Mouse (Mus musculus) intestine, embryonic 14.5 days (tissue): ENCODE measurements around the gene Tspan9. TPM values are rescaled to one million over a fixed set of nuclear protein-coding genes. Genes with fewer than 3 reads are reported as not detected.
A peak's percentile ranks its signal among the peaks of the same experiment; 100 is the strongest.

Experiments
- ATAC-seq: fragments of 200-750 bp; cut with Nextera tagmentation; replicated peaks from 2 replicates; pipeline ENCODE4 v1.8.0; 2017; ENCODE audit warnings: low read depth, moderate number of reproducible peaks, moderate TSS enrichment, moderate library complexity; ENCODE audit not compliant: low FRiP score, low TSS enrichment
- DNase-seq: peaks from one replicate; pipeline ENCODE4 v3.0.0-alpha.2; 2018; ENCODE audit warnings: low spot score
- H3K27ac ChIP-seq: fragments of 300-500 bp; sonication (generic); 2 replicates; pipeline ENCODE4 v1.5.1; 2014; ENCODE audit warnings: low read depth, mild to moderate bottlenecking, control low read depth
- H3K27me3 ChIP-seq: fragments of 300-500 bp; sonication (generic); replicated peaks from 2 replicates; pipeline ENCODE4 v1.6.1; 2014; ENCODE audit warnings: low read length, control low read depth; ENCODE audit not compliant: control insufficient read depth, insufficient read depth
- H3K36me3 ChIP-seq: fragments of 300-500 bp; sonication (generic); 2 replicates; pipeline ENCODE4 v1.6.1; 2014; ENCODE audit warnings: low read length, control low read depth; ENCODE audit not compliant: control insufficient read depth, insufficient read depth
- H3K4me1 ChIP-seq: fragments of 300-500 bp; sonication (generic); replicated peaks from 2 replicates; pipeline ENCODE4 v1.6.1; 2014; ENCODE audit warnings: low read length, control low read depth, mixed read lengths; ENCODE audit not compliant: control insufficient read depth, insufficient read depth
- H3K4me2 ChIP-seq: fragments of 300-500 bp; sonication (generic); 2 replicates; pipeline ENCODE4 v1.6.1; 2014; ENCODE audit warnings: low read length
- H3K4me3 ChIP-seq: fragments of 300-500 bp; sonication (generic); 2 replicates; pipeline ENCODE4 v1.5.1; 2014; ENCODE audit warnings: low read depth, low read length, control low read depth, mixed read lengths
- H3K9ac ChIP-seq: fragments of 300-500 bp; sonication (generic); 2 replicates; pipeline ENCODE4 v1.6.1; 2014; ENCODE audit warnings: mild to moderate bottlenecking, low read length
- H3K9me3 ChIP-seq: fragments of 300-500 bp; sonication (generic); 2 replicates; pipeline ENCODE4 v1.6.1; 2016; ENCODE audit warnings: low read length, control low read depth; ENCODE audit not compliant: control insufficient read depth
- WGBS: fragments of 180-500 bp; shearing (Covaris S2); extraction: QIAGEN DNeasy Blood & Tissue Kit; methylation state at CpG from one replicate; pipeline ENCODE4 v1.1.7; 2014; 5-methylcytosine and 5-hydroxymethylcytosine counted together
- polyA plus RNA-seq: library from polyadenylated mRNA; unstranded; fragments of >200 nt; fragmentation: Nextera tagmentation; extraction: Ambion mirVana; gene quantifications from 2 replicates; pipeline ENCODE4 v1.2.1, GENCODE M21; 2014

Tspan9 gene
- polyA plus RNA-seq, 1 experiment from 2014 or later: 113 TPM

- H3K4me1 ChIP-seq: peaks cover 41% of the 10 kb centered on the region
- no peak for DNase-seq
- peak overlapping the region; percentile 64; the same call in 1 of the 2 replicates for H3K27ac ChIP-seq
- no peaks in the 10 kb centered on the region for H3K27me3 ChIP-seq
- WGBS: 58% methylated on average over 11 of the region's 11 CpGs
- H3K4me2 ChIP-seq: no peak overlapping the region
- H3K4me3 ChIP-seq: no peak overlapping the region
- no peak for ATAC-seq
- no peaks in the 10 kb centered on the region for H3K9me3 ChIP-seq
- no peak overlapping the region for H3K9ac ChIP-seq
- H3K36me3 ChIP-seq: no peaks in the 10 kb centered on the region
Measured at GRCm38 (mm10) chr6:128010135-128010971, 133.0 kb downstream of the Tspan9 start.

- Histone ChIP-seq H3K9me3 (no peaks in the 10 kb centered on the region), H3K36me3 (no peaks in the 10 kb centered on the region), H3K27me3 (no peaks in the 10 kb centered on the region), H3K4me3 (no peak overlapping the region), H3K4me1 (peaks cover 61% of the 10 kb centered on the region), H3K27ac (no peak overlapping the region), H3K9ac (no peak overlapping the region), H3K4me2 (no peak overlapping the region)
- no peak for ATAC-seq
- DNase-seq: no peak
- WGBS: 68% methylated on average over 5 of the region's 5 CpGs
Measured at GRCm38 (mm10) chr6:128007982-128008562, 135.3 kb downstream of the Tspan9 start.

GRCm38 (mm10) chr6:128007241-128007701 is 136.1 kb downstream of the Tspan9 start:
- H3K9me3 ChIP-seq: no peaks in the 10 kb centered on the region
- no peaks in the 10 kb centered on the region for H3K36me3 ChIP-seq
- no peak overlapping the region for H3K27ac ChIP-seq
- ATAC-seq (no peak), DNase-seq (no peak)
- H3K27me3 ChIP-seq: no peaks in the 10 kb centered on the region
- 77% methylated on average over 12 of the region's 12 CpGs for WGBS
- H3K9ac ChIP-seq: no peak overlapping the region
- H3K4me2 ChIP-seq: no peak overlapping the region
- no peak overlapping the region for H3K4me3 ChIP-seq
- H3K4me1 ChIP-seq: peaks cover 69% of the 10 kb centered on the region

- no peak overlapping the region for H3K27ac ChIP-seq
- WGBS: 45% methylated on average over 8 of the region's 8 CpGs
- H3K27me3 ChIP-seq: no peaks in the 10 kb centered on the region
- H3K36me3 ChIP-seq: no peaks in the 10 kb centered on the region
- no peak overlapping the region for H3K4me3 ChIP-seq
- ATAC-seq: no peak
- DNase-seq: no peak
- H3K4me2 ChIP-seq: no peak overlapping the region
- H3K4me1 ChIP-seq: peaks cover 73% of the 10 kb centered on the region
- H3K9me3 ChIP-seq: no peaks in the 10 kb centered on the region
- no peak overlapping the region for H3K9ac ChIP-seq
Measured at GRCm38 (mm10) chr6:128006156-128006555, 137.2 kb downstream of the Tspan9 start.

- H3K27ac ChIP-seq: peak overlapping the region; percentile 86
- WGBS: 61% methylated on average over 16 of the region's 16 CpGs
- H3K9ac ChIP-seq: no peak overlapping the region
- no peaks in the 10 kb centered on the region for H3K36me3 ChIP-seq
- DNase-seq (no peak), ATAC-seq (no peak)
- H3K4me1 ChIP-seq: peaks cover 58% of the 10 kb centered on the region
- H3K9me3 ChIP-seq: no peaks in the 10 kb centered on the region
- no peak overlapping the region for H3K4me3 ChIP-seq
- H3K4me2 ChIP-seq: no peak overlapping the region
- H3K27me3 ChIP-seq: no peaks in the 10 kb centered on the region
Measured at GRCm38 (mm10) chr6:128004544-128004943, 138.8 kb downstream of the Tspan9 start.

- Histone ChIP-seq H3K36me3 (no peaks in the 10 kb centered on the region), H3K27me3 (no peaks in the 10 kb centered on the region), H3K4me1 (peaks cover 49% of the 10 kb centered on the region), H3K9ac (0 out of 2 replicates have a peak overlapping the region, but pooled peaks have one; percentile 13), H3K27ac (peak overlapping the region; percentile 86), H3K9me3 (no peaks in the 10 kb centered on the region), H3K4me3 (no peak overlapping the region), H3K4me2 (no peak overlapping the region)
- no peak for DNase-seq
- WGBS: 26% methylated on average over 5 of the region's 5 CpGs
- no peak; the same call in 1 of the 2 replicates for ATAC-seq
Measured at GRCm38 (mm10) chr6:128003542-128003941, 139.9 kb downstream of the Tspan9 start.

GRCm38 (mm10) chr6:128002667-128003066 is 140.7 kb downstream of the Tspan9 start:
- H3K9ac ChIP-seq: no peak overlapping the region
- no peaks in the 10 kb centered on the region for H3K27me3 ChIP-seq
- no peaks in the 10 kb centered on the region for H3K36me3 ChIP-seq
- no peak for ATAC-seq
- no peak overlapping the region for H3K4me2 ChIP-seq
- peak overlapping the region; percentile 86 for H3K27ac ChIP-seq
- no peaks in the 10 kb centered on the region for H3K9me3 ChIP-seq
- H3K4me1 ChIP-seq: peaks cover 43% of the 10 kb centered on the region
- no peak for DNase-seq
- H3K4me3 ChIP-seq: no peak overlapping the region
- WGBS: 81% methylated on average over 4 of the region's 4 CpGs

- Histone ChIP-seq H3K27ac (peak overlapping the region; percentile 86; the same call in 1 of the 2 replicates), H3K4me2 (no peak overlapping the region), H3K27me3 (no peaks in the 10 kb centered on the region), H3K4me1 (peaks cover 43% of the 10 kb centered on the region), H3K4me3 (no peak overlapping the region), H3K9ac (no peak overlapping the region), H3K9me3 (no peaks in the 10 kb centered on the region), H3K36me3 (no peaks in the 10 kb centered on the region)
- DNase-seq (no peak), ATAC-seq (no peak)
- 54% methylated on average over 10 of the region's 10 CpGs for WGBS
Measured at GRCm38 (mm10) chr6:128002104-128002503, 141.3 kb downstream of the Tspan9 start.
